Mouse (Mus musculus): ENCODE results near the gene Scamp2. TPM values are rescaled to one million over a fixed set of nuclear protein-coding genes. Genes with fewer than 3 reads are reported as not detected.

Scamp2 gene
- polyA plus RNA-seq, 1 experiment from 2014 or later = 69.5 TPM

GRCm38 (mm10) chr9:57613975-57614374 is 53.2 kb downstream of the Scamp2 start:
- no peaks in the 10 kb centered on the region for H3K27me3 ChIP-seq (replicated peaks; ENCODE audit: insufficient read depth, low read length)
- no peaks in the 10 kb centered on the region for H3K4me1 ChIP-seq (ENCODE audit: insufficient read depth, low read depth, low read length)
- ATAC-seq = no peak
- no peak for DNase-seq (ENCODE audit: low spot score)
- no peak for TF ChIP-seq EP300 (IDR thresholded peaks at IDR 0.05)
- TF ChIP-seq CTCF (IDR thresholded peaks at IDR 0.05) = no peak
- WGBS = 76% methylated on average over 7 of the region's 7 CpGs
- H3K36me3 ChIP-seq (ENCODE audit: insufficient read depth, low read length) = no peaks in the 10 kb centered on the region
- H3K9ac ChIP-seq (replicated peaks; ENCODE audit: low read depth) = no peak overlapping the region
- no peak overlapping the region for H3K4me3 ChIP-seq (ENCODE audit: low read depth, low read length)
- H3K27ac ChIP-seq (ENCODE audit: low read length) = no peak overlapping the region
- no peaks in the 10 kb centered on the region for H3K9me3 ChIP-seq (ENCODE audit: low read length)
- H3K4me2 ChIP-seq (replicated peaks; ENCODE audit: low read depth, low read length) = no peak overlapping the region

DNA sequence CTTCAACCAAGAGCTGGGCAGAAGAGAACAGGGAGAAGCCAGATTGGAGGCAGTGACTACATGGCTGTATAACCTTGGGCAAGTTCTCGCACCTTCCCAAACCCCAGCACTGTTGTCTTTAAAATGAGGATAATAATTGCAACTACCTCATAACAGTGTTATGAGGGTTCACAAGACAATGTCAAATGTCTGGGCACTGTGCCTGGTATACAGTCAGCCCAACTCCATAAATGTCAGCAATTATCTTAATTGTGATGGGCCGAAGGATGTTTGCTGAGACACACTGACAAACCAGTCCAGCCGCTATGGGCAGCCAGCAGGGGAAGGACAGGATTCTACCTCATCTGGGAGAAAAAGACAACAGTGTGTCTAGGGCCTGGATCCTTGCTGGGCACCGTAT is 54.0 kb downstream of the Scamp2 start:
- Histone ChIP-seq H3K4me2 (replicated peaks; ENCODE audit: low read depth, low read length) (no peak overlapping the region), H3K9me3 (ENCODE audit: low read length) (no peaks in the 10 kb centered on the region), H3K27me3 (replicated peaks; ENCODE audit: insufficient read depth, low read length) (no peaks in the 10 kb centered on the region), H3K36me3 (ENCODE audit: insufficient read depth, low read length) (no peaks in the 10 kb centered on the region), H3K9ac (replicated peaks; ENCODE audit: low read depth) (no peak overlapping the region), H3K4me3 (ENCODE audit: low read depth, low read length) (no peak overlapping the region), H3K4me1 (ENCODE audit: insufficient read depth, low read depth, low read length) (no peaks in the 10 kb centered on the region), H3K27ac (ENCODE audit: low read length) (no peak overlapping the region)
- TF ChIP-seq EP300 (IDR thresholded peaks at IDR 0.05) (no peak), CTCF (IDR thresholded peaks at IDR 0.05) (no peak)
- 73% methylated on average over 4 of the region's 4 CpGs for WGBS
- DNase-seq (ENCODE audit: low spot score) (no peak), ATAC-seq (no peak)

DNA sequence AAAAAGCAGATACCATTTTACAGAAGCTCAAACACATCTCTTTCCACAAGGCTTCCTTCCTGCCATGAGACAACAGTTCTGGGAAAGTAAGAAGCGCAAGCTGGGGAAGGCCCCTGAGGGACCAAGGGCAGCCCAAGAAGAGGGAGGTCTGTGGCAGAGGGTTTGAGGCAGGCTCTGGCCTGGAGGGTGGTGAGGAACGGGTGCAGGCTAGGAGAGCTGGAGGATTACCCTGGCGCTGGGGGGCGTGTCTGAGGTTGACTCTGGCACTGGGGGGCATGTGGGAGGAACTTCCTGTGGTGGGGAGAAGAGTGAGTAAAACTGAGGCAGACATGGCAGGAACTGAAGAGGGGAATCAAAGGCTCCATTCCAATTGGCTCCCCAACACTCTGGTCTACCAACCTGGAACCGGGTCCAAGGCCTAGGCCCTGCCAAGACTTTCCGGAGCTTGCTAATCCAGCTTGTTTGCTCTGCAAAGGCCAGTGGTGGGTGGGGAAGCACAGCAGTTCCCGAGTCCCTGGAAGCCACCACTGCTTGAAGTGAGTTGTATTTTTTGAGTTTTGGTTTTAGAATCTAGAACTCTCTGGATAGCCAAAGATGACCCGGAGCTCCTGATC is 56.9 kb downstream of the Scamp2 start:
- TF ChIP-seq EP300 (IDR thresholded peaks at IDR 0.05) (no peak), CTCF (IDR thresholded peaks at IDR 0.05) (no peak)
- H3K9me3 ChIP-seq (ENCODE audit: low read length) = no peaks in the 10 kb centered on the region
- no peak overlapping the region for H3K9ac ChIP-seq (replicated peaks; ENCODE audit: low read depth)
- WGBS = 59% methylated on average over 8 of the region's 8 CpGs
- H3K36me3 ChIP-seq (ENCODE audit: insufficient read depth, low read length) = no peaks in the 10 kb centered on the region
- no peak overlapping the region for H3K4me2 ChIP-seq (replicated peaks; ENCODE audit: low read depth, low read length)
- no peaks in the 10 kb centered on the region for H3K4me1 ChIP-seq (ENCODE audit: insufficient read depth, low read depth, low read length)
- no peaks in the 10 kb centered on the region for H3K27me3 ChIP-seq (replicated peaks; ENCODE audit: insufficient read depth, low read length)
- ATAC-seq (no peak), DNase-seq (ENCODE audit: low spot score) (no peak)
- H3K4me3 ChIP-seq (ENCODE audit: low read depth, low read length) = no peak overlapping the region
- H3K27ac ChIP-seq (ENCODE audit: low read length) = no peak overlapping the region

DNA sequence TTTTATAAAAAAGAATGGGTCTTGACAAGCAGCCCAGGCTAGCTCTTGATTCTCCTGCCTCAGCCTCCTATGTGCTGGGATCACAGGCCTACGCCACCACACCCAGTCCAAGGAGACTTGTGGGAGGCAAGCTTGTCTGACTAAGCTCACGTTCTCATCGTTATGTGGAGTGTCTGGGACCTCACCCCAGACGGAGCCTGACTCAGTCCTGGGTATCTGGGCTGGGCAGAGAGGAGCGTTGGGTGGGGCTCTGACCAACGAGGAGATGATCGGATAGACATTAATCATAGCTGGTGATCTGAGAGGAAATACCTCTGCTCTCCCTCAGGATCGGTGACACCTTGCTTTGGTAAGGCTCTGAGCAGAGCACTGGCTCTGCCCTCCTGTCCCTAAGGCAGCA is 58.1 kb downstream of the Scamp2 start:
- Histone ChIP-seq H3K9ac (replicated peaks; ENCODE audit: low read depth) (no peak overlapping the region), H3K4me2 (replicated peaks; ENCODE audit: low read depth, low read length) (no peak overlapping the region), H3K9me3 (ENCODE audit: low read length) (no peaks in the 10 kb centered on the region), H3K4me1 (ENCODE audit: insufficient read depth, low read depth, low read length) (no peaks in the 10 kb centered on the region), H3K4me3 (ENCODE audit: low read depth, low read length) (no peak overlapping the region), H3K36me3 (ENCODE audit: insufficient read depth, low read length) (no peaks in the 10 kb centered on the region), H3K27ac (ENCODE audit: low read length) (no peak overlapping the region), H3K27me3 (replicated peaks; ENCODE audit: insufficient read depth, low read length) (no peaks in the 10 kb centered on the region)
- TF ChIP-seq CTCF (IDR thresholded peaks at IDR 0.05) = no peak
- TF ChIP-seq EP300 (IDR thresholded peaks at IDR 0.05) = no peak
- ATAC-seq = no peak
- DNase-seq (ENCODE audit: low spot score) = no peak
- WGBS = 63% methylated on average over 8 of the region's 8 CpGs

GRCm38 (mm10) chr9:57620674-57621073 is 59.9 kb downstream of the Scamp2 start, which contains the start of gene Lman1l:
Gene Lman1l (minus strand): TSS chr9:57620774.
- Histone ChIP-seq H3K4me3 (ENCODE audit: low read depth, low read length) (no peak within 1 kb of the TSS), H3K27ac (ENCODE audit: low read length) (no peak within 1 kb of the TSS), H3K9ac (replicated peaks; ENCODE audit: low read depth) (no peak within 1 kb of the TSS), H3K36me3 (ENCODE audit: insufficient read depth, low read length) (0 out of 2 replicates have a peak, but pooled peaks cover 4% of the 10 kb centered on the region), H3K9me3 (ENCODE audit: low read length) (no peaks in the 10 kb centered on the region), H3K4me1 (ENCODE audit: insufficient read depth, low read depth, low read length) (no peaks in the 10 kb centered on the region), H3K4me2 (replicated peaks; ENCODE audit: low read depth, low read length) (no peak within 1 kb of the TSS), H3K27me3 (replicated peaks; ENCODE audit: insufficient read depth, low read length) (no peaks in the 10 kb centered on the region)
- DNase-seq (ENCODE audit: low spot score) (no peak), ATAC-seq (no peak)
- TF ChIP-seq CTCF (IDR thresholded peaks at IDR 0.05) (no peak), EP300 (IDR thresholded peaks at IDR 0.05) (no peak)
- whole genome bisulfite sequencing = 83% methylated on average over 5 of the region's 5 CpGs

DNA sequence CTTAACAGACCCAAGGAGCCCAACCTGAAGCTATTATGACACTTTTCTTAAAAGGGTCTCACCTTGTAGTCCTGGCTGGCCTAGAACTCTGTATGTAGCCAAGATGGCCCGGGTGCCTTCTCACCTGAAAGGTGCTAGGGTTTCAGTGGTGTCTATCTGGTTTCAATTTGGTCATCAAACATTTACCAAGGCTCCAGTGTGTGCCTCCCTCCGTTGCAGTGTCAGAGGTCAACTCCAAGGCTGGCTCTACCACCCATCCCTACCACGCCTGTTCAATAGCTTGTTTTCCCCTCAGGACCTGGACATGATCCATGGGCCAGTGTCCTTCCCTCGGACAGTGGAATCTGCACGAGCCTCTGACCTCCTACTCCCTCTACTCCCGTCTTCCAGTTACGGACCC is 63.6 kb downstream of the Scamp2 start:
- no peak for ATAC-seq
- WGBS = 77% methylated on average over 7 of the region's 7 CpGs
- H3K36me3 ChIP-seq (ENCODE audit: insufficient read depth, low read length) = peaks cover 29% of the 10 kb centered on the region

More for the DNA sequence above, 63.6 kb downstream of the Scamp2 start:
- no peak overlapping the region for H3K4me2 ChIP-seq (replicated peaks; ENCODE audit: low read depth, low read length)
- no peak for TF ChIP-seq EP300 (IDR thresholded peaks at IDR 0.05)
- TF ChIP-seq CTCF (IDR thresholded peaks at IDR 0.05) = no peak
- H3K27ac ChIP-seq (ENCODE audit: low read length) = no peak overlapping the region
- H3K4me1 ChIP-seq (ENCODE audit: insufficient read depth, low read depth, low read length) = no peaks in the 10 kb centered on the region
- no peak overlapping the region for H3K4me3 ChIP-seq (ENCODE audit: low read depth, low read length)
- no peak overlapping the region for H3K9ac ChIP-seq (replicated peaks; ENCODE audit: low read depth)
- DNase-seq (ENCODE audit: low spot score) = no peak
- no peaks in the 10 kb centered on the region for H3K9me3 ChIP-seq (ENCODE audit: low read length)
- no peaks in the 10 kb centered on the region for H3K27me3 ChIP-seq (replicated peaks; ENCODE audit: insufficient read depth, low read length)

Measured in lung, postnatal 0 days (tissue).